Mouse (Mus musculus): ENCODE measurements around the gene Shoc2.

DNA sequence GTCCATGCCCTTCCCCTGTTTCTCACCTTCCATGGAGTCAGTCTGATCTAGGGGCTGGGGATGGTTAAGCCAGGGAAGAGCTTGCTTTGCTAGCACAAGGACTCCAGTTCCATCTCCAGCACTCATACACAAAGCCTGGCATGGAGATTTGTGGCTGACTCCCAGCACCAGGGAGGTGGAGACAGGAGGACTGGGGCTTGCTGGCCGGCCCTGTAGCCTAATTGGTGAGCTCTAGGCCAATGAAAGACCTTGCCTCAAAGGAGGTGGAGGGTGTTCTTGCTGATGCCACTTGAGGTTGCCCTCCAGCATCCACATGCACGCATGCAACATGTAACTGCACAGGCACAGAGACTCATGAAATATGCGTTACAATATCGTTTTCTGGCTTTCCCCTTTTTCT is 45.6 kb upstream of the Shoc2 start:
- TF ChIP-seq CTCF (IDR thresholded peaks at IDR 0.05; ENCODE audit: insufficient read depth, low read length) (no peak), POLR2A (IDR thresholded peaks at IDR 0.05; ENCODE audit: borderline replicate concordance, extremely low read depth, low read depth, low read length) (no peak)
